Mouse (Mus musculus) bone marrow, adult 2 months (tissue): Measurements from ENCODE around the gene Ubxn7.

Experiments used
- CTCF ChIP-seq: fragments of 200-500 bp; IDR thresholded peaks from 2 replicates; pipeline ENCODE4 v1.5.1; 2011; ENCODE audit warnings: low read length, control low read depth; ENCODE audit not compliant: control insufficient read depth, insufficient read depth
- POLR2A ChIP-seq: fragments of 200-500 bp; IDR thresholded peaks from 2 replicates; pipeline ENCODE4 v1.6.1; 2011; ENCODE audit warnings: low read depth, mild to moderate bottlenecking, control low read depth, low read length, borderline replicate concordance; ENCODE audit not compliant: control insufficient read depth

GRCm38 (mm10) chr16:32405716-32406115, 73.7 kb downstream of the Ubxn7 start:
- no peak for TF ChIP-seq POLR2A
- no peak for TF ChIP-seq CTCF
